ENCODE assay signal across 9 mouse cellular contexts in the genomic region with DNA sequence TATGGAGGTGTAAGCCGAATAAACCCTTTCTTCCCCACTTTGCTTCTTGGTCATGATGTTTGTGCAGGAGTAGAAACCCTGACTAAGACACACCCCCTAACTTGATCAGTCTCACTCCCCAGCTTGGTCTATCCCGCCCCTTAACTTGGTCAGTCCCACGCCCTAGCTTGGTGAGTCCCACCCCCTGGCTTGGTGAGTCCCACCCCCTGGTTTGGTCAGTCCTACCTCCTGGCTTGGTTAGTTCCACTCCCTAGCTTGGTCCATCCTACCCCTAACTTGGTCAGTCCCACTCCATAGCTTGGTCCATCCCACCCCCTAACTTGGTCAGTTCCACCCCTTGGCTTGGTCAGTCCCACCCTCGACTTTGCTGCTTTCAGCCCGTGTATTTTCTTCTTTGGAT. TPM values are rescaled to one million over a fixed set of nuclear protein-coding genes. Genes with fewer than 3 reads are reported as not detected.
"Had no signal": no experiment of that assay in that cellular context is flagged by ENCODE, and none has a peak within 500 bp of the region (broad histone marks: within the 10 kb centered on the region; RNA-seq: fewer than 3 reads in every experiment).

No protein-coding gene starts in this region.

- ATAC-seq: intestine, embryonic 16.5 days had no signal

- DNase-seq: kidney, adult 8-10 months; kidney, postnatal 10 days; left cerebral cortex, postnatal 4 days; midbrain, embryonic 14.5 days; right cerebral cortex, postnatal 14 days; thymus, postnatal 4 days had no signal

- H3K4me1 ChIP-seq: limb, embryonic 13.5 days had no signal

- H3K36me3 ChIP-seq: limb, embryonic 13.5 days had no signal

- H3K9me3 ChIP-seq: limb, embryonic 13.5 days had no signal

- H3K27ac ChIP-seq: limb, embryonic 13.5 days had no signal

- H3K9ac ChIP-seq: limb, embryonic 13.5 days had no signal

- H3K27me3 ChIP-seq: limb, embryonic 13.5 days had no signal

- H3K4me2 ChIP-seq: limb, embryonic 13.5 days had no signal

- H3K4me3 ChIP-seq: limb, embryonic 13.5 days had no signal

RNA-seq across cellular contexts. Expression of a gene that starts 31.3 kb away (rescaled TPM):
- total RNA-seq: megakaryocyte-erythroid progenitor cell, adult 5-6 weeks had no signal
